Mouse (Mus musculus): ENCODE measurements around the gene Zeb2. TPM values are rescaled to one million over a fixed set of nuclear protein-coding genes. Genes with fewer than 3 reads are reported as not detected.
A peak's percentile ranks its signal among the peaks of the same experiment; 100 is the strongest.

Zeb2 gene
- polyA plus RNA-seq (2012; rRNA removed), result 33.3 and 46.5 TPM in 2 replicates

DNA sequence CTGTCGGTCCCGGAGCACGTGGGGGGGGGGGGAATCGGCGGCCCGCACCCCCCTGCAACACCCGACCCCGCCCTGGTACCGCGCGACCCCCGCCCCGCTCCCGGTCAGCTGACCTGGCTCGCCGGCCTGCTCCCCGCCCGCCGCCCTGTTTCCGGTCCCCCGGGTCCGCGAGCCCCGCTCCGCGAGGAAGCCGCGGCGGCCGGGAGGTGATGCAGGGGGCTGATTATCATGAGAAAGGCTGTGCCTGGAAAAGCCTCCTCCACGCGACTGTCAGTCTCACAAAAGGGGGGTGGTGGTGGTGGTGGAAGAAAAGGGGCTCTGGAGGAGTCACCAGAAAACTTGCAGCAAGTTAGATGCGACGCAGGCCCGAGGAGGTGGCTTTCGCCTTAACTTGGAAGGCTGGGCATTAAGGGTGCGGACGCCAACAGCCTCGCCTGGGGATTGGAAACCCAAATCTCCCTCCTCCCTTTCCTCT, at the start of gene Zeb2:
TSS of gene Zeb2 (minus strand) at position 309 of the 475 bp plus-strand sequence.
- DNase-seq (ENCODE audit: low read depth), result peak; percentile 89
- TF ChIP-seq POLR2A (IDR thresholded peaks at IDR 0.05; ENCODE audit: borderline replicate concordance, extremely low read depth, insufficient read depth, insufficient read length, poor library complexity, severe bottlenecking) (0 out of 2 replicates have a peak, but pooled peaks have one; percentile 12), CTCF (IDR thresholded peaks at IDR 0.05; ENCODE audit: borderline replicate concordance, extremely low read depth, insufficient read depth, insufficient read length) (no peak)

- TF ChIP-seq POLR2A (IDR thresholded peaks at IDR 0.05; ENCODE audit: borderline replicate concordance, extremely low read depth, insufficient read depth, insufficient read length, poor library complexity, severe bottlenecking) (no peak), CTCF (IDR thresholded peaks at IDR 0.05; ENCODE audit: borderline replicate concordance, extremely low read depth, insufficient read depth, insufficient read length) (no peak)
- DNase-seq (ENCODE audit: low read depth), result no peak
These were observed 41.6 kb upstream of the Zeb2 start for GRCm38 (mm10) chr2:45158785-45159184.

DNA sequence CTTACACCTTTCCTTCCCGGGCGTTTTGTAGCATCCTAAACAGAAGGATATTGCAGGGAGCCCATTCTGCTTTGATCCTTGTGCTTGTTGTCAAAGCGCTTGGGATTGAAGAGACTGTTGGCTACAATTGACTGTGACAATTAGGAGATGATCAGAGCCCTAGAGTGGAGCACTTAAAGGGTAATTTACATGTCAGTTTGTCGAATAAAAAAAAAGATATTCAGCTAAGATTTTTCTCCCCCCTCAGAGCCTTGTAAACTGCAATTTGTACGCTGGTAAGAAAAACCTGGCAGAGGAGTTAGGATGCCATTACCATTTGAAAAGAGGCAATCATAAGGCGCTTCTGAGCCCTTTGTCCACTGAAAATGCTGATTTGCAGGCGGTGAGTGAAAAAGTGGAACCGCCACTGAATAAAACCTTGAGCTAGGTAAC, 41.2 kb upstream of the Zeb2 start:
- TF ChIP-seq CTCF (IDR thresholded peaks at IDR 0.05; ENCODE audit: borderline replicate concordance, extremely low read depth, insufficient read depth, insufficient read length) (no peak), POLR2A (IDR thresholded peaks at IDR 0.05; ENCODE audit: borderline replicate concordance, extremely low read depth, insufficient read depth, insufficient read length, poor library complexity, severe bottlenecking) (no peak)
- DNase-seq (ENCODE audit: low read depth), result peak; percentile 93

GRCm38 (mm10) chr2:45153315-45153714, 36.1 kb upstream of the Zeb2 start:
- no peak for TF ChIP-seq CTCF (IDR thresholded peaks at IDR 0.05; ENCODE audit: borderline replicate concordance, extremely low read depth, insufficient read depth, insufficient read length)
- no peak for TF ChIP-seq POLR2A (IDR thresholded peaks at IDR 0.05; ENCODE audit: borderline replicate concordance, extremely low read depth, insufficient read depth, insufficient read length, poor library complexity, severe bottlenecking)
- no peak for DNase-seq (ENCODE audit: low read depth)

GRCm38 (mm10) chr2:45143162-45143561, 26.0 kb upstream of the Zeb2 start:
- no peak for DNase-seq (ENCODE audit: low read depth)
- no peak for TF ChIP-seq CTCF (IDR thresholded peaks at IDR 0.05; ENCODE audit: borderline replicate concordance, extremely low read depth, insufficient read depth, insufficient read length)
- TF ChIP-seq POLR2A (IDR thresholded peaks at IDR 0.05; ENCODE audit: borderline replicate concordance, extremely low read depth, insufficient read depth, insufficient read length, poor library complexity, severe bottlenecking), result no peak

- no peak for DNase-seq (ENCODE audit: low read depth)
- TF ChIP-seq POLR2A (IDR thresholded peaks at IDR 0.05; ENCODE audit: borderline replicate concordance, extremely low read depth, insufficient read depth, insufficient read length, poor library complexity, severe bottlenecking) (no peak), CTCF (IDR thresholded peaks at IDR 0.05; ENCODE audit: borderline replicate concordance, extremely low read depth, insufficient read depth, insufficient read length) (no peak)
These were observed 21.7 kb upstream of the Zeb2 start for GRCm38 (mm10) chr2:45138906-45139305.

DNA sequence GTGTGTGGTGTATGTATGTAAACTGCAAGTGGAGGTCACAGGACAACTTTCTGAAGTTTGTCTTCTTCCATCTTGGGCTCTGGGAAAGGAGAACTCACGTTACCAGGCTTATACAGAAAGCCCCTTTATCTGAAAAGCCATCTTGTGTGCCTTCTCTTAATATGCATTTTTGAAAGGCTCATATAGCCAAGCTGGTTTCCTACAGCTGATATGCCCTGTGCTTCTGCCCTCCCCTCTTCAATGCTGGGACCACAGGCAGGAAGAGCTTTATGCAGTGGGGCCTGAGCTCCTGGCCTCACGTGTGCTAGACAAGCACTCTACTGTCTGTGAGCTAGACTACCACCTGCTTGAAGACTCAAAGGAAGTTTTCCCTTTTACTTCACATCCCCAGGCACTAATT, 19.6 kb upstream of the Zeb2 start:
- TF ChIP-seq CTCF (IDR thresholded peaks at IDR 0.05; ENCODE audit: borderline replicate concordance, extremely low read depth, insufficient read depth, insufficient read length) (no peak), POLR2A (IDR thresholded peaks at IDR 0.05; ENCODE audit: borderline replicate concordance, extremely low read depth, insufficient read depth, insufficient read length, poor library complexity, severe bottlenecking) (no peak)
- no peak for DNase-seq (ENCODE audit: low read depth)

- DNase-seq (ENCODE audit: low read depth), result no peak
- TF ChIP-seq CTCF (IDR thresholded peaks at IDR 0.05; ENCODE audit: borderline replicate concordance, extremely low read depth, insufficient read depth, insufficient read length), result no peak
- TF ChIP-seq POLR2A (IDR thresholded peaks at IDR 0.05; ENCODE audit: borderline replicate concordance, extremely low read depth, insufficient read depth, insufficient read length, poor library complexity, severe bottlenecking), result no peak
These were observed 16.0 kb upstream of the Zeb2 start for GRCm38 (mm10) chr2:45133225-45133624.

- DNase-seq (ENCODE audit: low read depth), result no peak
- TF ChIP-seq POLR2A (IDR thresholded peaks at IDR 0.05; ENCODE audit: borderline replicate concordance, extremely low read depth, insufficient read depth, insufficient read length, poor library complexity, severe bottlenecking), result no peak
- no peak for TF ChIP-seq CTCF (IDR thresholded peaks at IDR 0.05; ENCODE audit: borderline replicate concordance, extremely low read depth, insufficient read depth, insufficient read length)
These were observed 13.4 kb upstream of the Zeb2 start for GRCm38 (mm10) chr2:45130461-45131156.

DNA sequence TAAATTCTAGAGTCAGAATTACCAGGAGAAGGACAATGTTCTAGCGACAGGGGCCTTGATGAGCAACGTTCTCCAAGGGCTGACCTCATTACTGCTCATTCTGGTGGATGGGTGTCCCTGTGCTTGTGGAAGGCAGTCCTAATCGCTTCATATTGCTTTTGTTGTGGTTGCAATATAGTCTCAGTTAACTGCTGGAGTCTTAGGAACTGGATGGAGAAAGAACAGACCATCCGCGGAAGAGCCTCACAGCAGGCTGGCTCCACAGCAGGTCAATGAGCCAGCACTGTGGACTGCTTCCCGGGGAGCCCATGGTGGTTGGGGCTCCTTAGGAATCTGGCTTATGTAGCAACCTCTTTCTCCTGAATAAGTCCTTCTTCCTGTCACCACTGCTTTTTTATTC, 12.4 kb upstream of the Zeb2 start:
- peak; percentile 5 for DNase-seq (ENCODE audit: low read depth)
- TF ChIP-seq CTCF (IDR thresholded peaks at IDR 0.05; ENCODE audit: borderline replicate concordance, extremely low read depth, insufficient read depth, insufficient read length) (no peak), POLR2A (IDR thresholded peaks at IDR 0.05; ENCODE audit: borderline replicate concordance, extremely low read depth, insufficient read depth, insufficient read length, poor library complexity, severe bottlenecking) (no peak)

DNA sequence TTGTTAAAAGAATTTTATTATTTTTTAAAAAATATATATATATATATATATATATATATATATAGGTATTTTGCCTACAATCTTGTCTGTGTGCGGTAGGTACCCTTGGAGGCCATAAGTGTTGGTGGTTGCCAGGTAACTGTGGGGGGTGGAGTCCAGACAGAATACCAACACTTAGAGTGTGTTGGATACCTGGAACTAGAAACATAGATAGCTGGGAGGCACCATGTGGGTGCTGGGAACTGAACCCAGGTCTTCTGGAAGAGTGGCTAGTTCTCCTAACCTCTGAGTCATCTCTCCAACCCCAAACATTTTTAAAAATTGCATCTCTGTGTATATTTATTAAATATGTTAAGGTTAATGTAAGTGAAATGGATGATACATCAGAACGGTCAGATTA, 11.5 kb upstream of the Zeb2 start:
- no peak for TF ChIP-seq POLR2A (IDR thresholded peaks at IDR 0.05; ENCODE audit: borderline replicate concordance, extremely low read depth, insufficient read depth, insufficient read length, poor library complexity, severe bottlenecking)
- no peak for TF ChIP-seq CTCF (IDR thresholded peaks at IDR 0.05; ENCODE audit: borderline replicate concordance, extremely low read depth, insufficient read depth, insufficient read length)
- DNase-seq (ENCODE audit: low read depth), result no peak

DNA sequence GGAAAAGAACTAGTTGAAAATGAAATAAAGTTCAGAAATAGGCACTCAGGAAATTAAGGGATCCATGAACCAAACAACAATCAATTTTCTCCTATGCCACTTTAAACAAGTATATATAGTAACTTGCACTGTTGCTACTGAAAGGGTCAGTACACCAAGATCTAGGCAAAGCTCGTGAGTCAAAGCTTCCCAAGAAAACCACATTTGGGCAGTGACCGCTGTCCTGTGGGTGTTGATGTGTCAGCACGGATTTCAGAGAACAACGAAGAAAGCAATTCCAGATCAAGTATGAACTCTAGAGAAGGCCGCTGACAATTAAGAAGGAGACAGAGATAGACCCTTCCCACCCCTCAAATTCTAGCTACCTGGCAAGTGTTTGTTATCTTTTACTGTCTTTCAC, 9.2 kb upstream of the Zeb2 start:
- DNase-seq (ENCODE audit: low read depth), result no peak
- no peak for TF ChIP-seq POLR2A (IDR thresholded peaks at IDR 0.05; ENCODE audit: borderline replicate concordance, extremely low read depth, insufficient read depth, insufficient read length, poor library complexity, severe bottlenecking)
- no peak for TF ChIP-seq CTCF (IDR thresholded peaks at IDR 0.05; ENCODE audit: borderline replicate concordance, extremely low read depth, insufficient read depth, insufficient read length)
